Mouse (Mus musculus): ENCODE measurements around the gene Bloc1s1. TPM values are rescaled to one million over a fixed set of nuclear protein-coding genes. Genes with fewer than 3 reads are reported as not detected.

Gene Bloc1s1
- polyA plus RNA-seq (2014; fragmentation: Nextera tagmentation; extraction: Ambion mirVana), result 249 and 282 TPM in 2 replicates

DNA sequence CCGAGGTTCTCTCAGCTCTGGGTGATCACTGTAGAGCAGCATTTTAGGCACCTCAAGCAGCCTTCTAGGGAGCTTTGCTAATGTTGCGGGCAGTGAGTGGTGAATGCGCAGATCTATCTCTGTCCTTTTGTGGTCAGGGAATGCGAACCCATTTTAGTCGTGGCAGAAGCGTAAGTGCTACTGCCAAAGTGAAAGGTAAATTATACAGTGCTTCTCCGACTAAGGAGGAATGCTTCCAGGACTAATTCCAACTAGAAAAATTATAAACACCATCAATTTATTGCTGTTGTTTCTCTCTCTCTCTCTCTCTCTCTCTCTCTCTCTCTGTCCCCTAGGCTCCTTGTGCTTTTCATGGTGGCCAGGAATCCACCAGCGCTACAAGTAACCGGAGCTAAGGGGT, at the start of gene Bloc1s1:
Gene Bloc1s1, minus strand, starts transcription at position 101 of the 400 bp plus-strand sequence.
- 0 out of 2 replicates have a peak, but pooled peaks cover 2% of the 10 kb centered on the region for H3K36me3 ChIP-seq (ENCODE audit: control insufficient read depth, insufficient read depth, low read length)
- peak within 1 kb of the TSS; percentile 69 for H3K4me2 ChIP-seq (ENCODE audit: low read length)
- H3K9ac ChIP-seq (replicated peaks; ENCODE audit: low read length), result peak within 1 kb of the TSS; percentile 85
- WGBS, result 70% methylated on average over 9 of the region's 9 CpGs
- ATAC-seq (ENCODE audit: low FRiP score, low TSS enrichment) (no peak), DNase-seq (no peak)
- peak within 1 kb of the TSS; percentile 82 for H3K4me3 ChIP-seq (replicated peaks; ENCODE audit: low read depth, low read length)
- no peaks in the 10 kb centered on the region for H3K9me3 ChIP-seq (ENCODE audit: control insufficient read depth, low read length)
- H3K4me1 ChIP-seq (ENCODE audit: control insufficient read depth, insufficient read depth, low read length), result peaks cover 15% of the 10 kb centered on the region
- no peaks in the 10 kb centered on the region for H3K27me3 ChIP-seq (ENCODE audit: control insufficient read depth, insufficient read depth, low read length)
- H3K27ac ChIP-seq (replicated peaks; ENCODE audit: low read depth, low read length), result peak within 1 kb of the TSS; percentile 94

- Histone ChIP-seq H3K9ac (replicated peaks; ENCODE audit: low read length) (no peak overlapping the region), H3K36me3 (ENCODE audit: control insufficient read depth, insufficient read depth, low read length) (no peaks in the 10 kb centered on the region), H3K4me1 (ENCODE audit: control insufficient read depth, insufficient read depth, low read length) (no peaks in the 10 kb centered on the region), H3K4me2 (ENCODE audit: low read length) (no peak overlapping the region), H3K27ac (replicated peaks; ENCODE audit: low read depth, low read length) (no peak overlapping the region), H3K4me3 (replicated peaks; ENCODE audit: low read depth, low read length) (no peak overlapping the region), H3K9me3 (ENCODE audit: control insufficient read depth, low read length) (no peaks in the 10 kb centered on the region), H3K27me3 (ENCODE audit: control insufficient read depth, insufficient read depth, low read length) (no peaks in the 10 kb centered on the region)
- no peak for ATAC-seq (ENCODE audit: low FRiP score, low TSS enrichment)
- no peak for DNase-seq
- WGBS, result 73% methylated on average over 4 of the region's 4 CpGs
Measured at GRCm38 (mm10) chr10:128972841-128973240, 49.0 kb upstream of the Bloc1s1 start.

- WGBS, result 56% methylated on average over 1 of the region's 1 CpGs
- no peak for ATAC-seq (ENCODE audit: low FRiP score, low TSS enrichment)
- no peak overlapping the region for H3K4me2 ChIP-seq (ENCODE audit: low read length)
- no peak overlapping the region for H3K4me3 ChIP-seq (replicated peaks; ENCODE audit: low read depth, low read length)
- H3K36me3 ChIP-seq (ENCODE audit: control insufficient read depth, insufficient read depth, low read length), result no peaks in the 10 kb centered on the region
- no peaks in the 10 kb centered on the region for H3K9me3 ChIP-seq (ENCODE audit: control insufficient read depth, low read length)
- no peak overlapping the region for H3K27ac ChIP-seq (replicated peaks; ENCODE audit: low read depth, low read length)
- H3K27me3 ChIP-seq (ENCODE audit: control insufficient read depth, insufficient read depth, low read length), result no peaks in the 10 kb centered on the region
- no peak for DNase-seq
- no peak overlapping the region for H3K9ac ChIP-seq (replicated peaks; ENCODE audit: low read length)
- no peaks in the 10 kb centered on the region for H3K4me1 ChIP-seq (ENCODE audit: control insufficient read depth, insufficient read depth, low read length)
Measured at GRCm38 (mm10) chr10:128970740-128971250, 47.0 kb upstream of the Bloc1s1 start.

DNA sequence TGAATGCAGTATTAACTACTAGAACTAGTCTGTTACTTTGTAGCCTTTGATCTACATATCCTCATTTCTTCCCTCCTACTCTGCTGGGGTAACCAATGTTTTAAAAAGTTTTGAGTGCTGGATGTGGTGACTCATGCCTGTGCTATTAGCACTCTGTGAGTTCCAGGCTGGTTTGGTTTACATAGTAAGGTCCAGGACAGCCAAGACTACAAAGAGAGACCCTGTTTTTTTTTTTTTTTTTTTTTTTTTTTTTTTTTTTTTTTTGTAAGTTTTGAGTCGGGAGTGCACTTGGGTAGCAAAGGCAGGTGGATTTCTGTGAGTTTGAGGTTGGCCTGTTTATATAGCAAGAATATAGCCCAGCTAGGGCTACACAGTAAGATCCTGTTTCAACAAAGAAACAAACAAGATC, 44.5 kb upstream of the Bloc1s1 start:
- no peak overlapping the region for H3K4me3 ChIP-seq (replicated peaks; ENCODE audit: low read depth, low read length)
- no peak overlapping the region for H3K27ac ChIP-seq (replicated peaks; ENCODE audit: low read depth, low read length)
- no peak overlapping the region for H3K9ac ChIP-seq (replicated peaks; ENCODE audit: low read length)
- no peaks in the 10 kb centered on the region for H3K36me3 ChIP-seq (ENCODE audit: control insufficient read depth, insufficient read depth, low read length)
- no peak overlapping the region for H3K4me2 ChIP-seq (ENCODE audit: low read length)
- no peaks in the 10 kb centered on the region for H3K27me3 ChIP-seq (ENCODE audit: control insufficient read depth, insufficient read depth, low read length)
- no peaks in the 10 kb centered on the region for H3K4me1 ChIP-seq (ENCODE audit: control insufficient read depth, insufficient read depth, low read length)
- DNase-seq (no peak), ATAC-seq (ENCODE audit: low FRiP score, low TSS enrichment) (no peak)
- WGBS, result 64% methylated on average over 1 of the region's 1 CpGs
- H3K9me3 ChIP-seq (ENCODE audit: control insufficient read depth, low read length), result no peaks in the 10 kb centered on the region

GRCm38 (mm10) chr10:128965871-128966270, 42.0 kb upstream of the Bloc1s1 start:
- ATAC-seq (ENCODE audit: low FRiP score, low TSS enrichment) (no peak), DNase-seq (no peak)
- Histone ChIP-seq H3K9ac (replicated peaks; ENCODE audit: low read length) (no peak overlapping the region), H3K4me1 (ENCODE audit: control insufficient read depth, insufficient read depth, low read length) (no peaks in the 10 kb centered on the region), H3K4me2 (ENCODE audit: low read length) (no peak overlapping the region), H3K36me3 (ENCODE audit: control insufficient read depth, insufficient read depth, low read length) (no peaks in the 10 kb centered on the region), H3K27ac (replicated peaks; ENCODE audit: low read depth, low read length) (no peak overlapping the region), H3K27me3 (ENCODE audit: control insufficient read depth, insufficient read depth, low read length) (no peaks in the 10 kb centered on the region), H3K4me3 (replicated peaks; ENCODE audit: low read depth, low read length) (no peak overlapping the region), H3K9me3 (ENCODE audit: control insufficient read depth, low read length) (no peaks in the 10 kb centered on the region)
- WGBS, result 92% methylated on average over 6 of the region's 6 CpGs

- Histone ChIP-seq H3K27ac (replicated peaks; ENCODE audit: low read depth, low read length) (no peak overlapping the region), H3K4me2 (ENCODE audit: low read length) (no peak overlapping the region), H3K4me1 (ENCODE audit: control insufficient read depth, insufficient read depth, low read length) (no peaks in the 10 kb centered on the region), H3K36me3 (ENCODE audit: control insufficient read depth, insufficient read depth, low read length) (no peaks in the 10 kb centered on the region), H3K27me3 (ENCODE audit: control insufficient read depth, insufficient read depth, low read length) (no peaks in the 10 kb centered on the region), H3K9ac (replicated peaks; ENCODE audit: low read length) (no peak overlapping the region), H3K4me3 (replicated peaks; ENCODE audit: low read depth, low read length) (no peak overlapping the region), H3K9me3 (ENCODE audit: control insufficient read depth, low read length) (no peaks in the 10 kb centered on the region)
- DNase-seq, result no peak
- 73% methylated on average over 2 of the region's 2 CpGs for WGBS
- no peak for ATAC-seq (ENCODE audit: low FRiP score, low TSS enrichment)
Measured at GRCm38 (mm10) chr10:128964961-128965360, 41.1 kb upstream of the Bloc1s1 start.

DNA sequence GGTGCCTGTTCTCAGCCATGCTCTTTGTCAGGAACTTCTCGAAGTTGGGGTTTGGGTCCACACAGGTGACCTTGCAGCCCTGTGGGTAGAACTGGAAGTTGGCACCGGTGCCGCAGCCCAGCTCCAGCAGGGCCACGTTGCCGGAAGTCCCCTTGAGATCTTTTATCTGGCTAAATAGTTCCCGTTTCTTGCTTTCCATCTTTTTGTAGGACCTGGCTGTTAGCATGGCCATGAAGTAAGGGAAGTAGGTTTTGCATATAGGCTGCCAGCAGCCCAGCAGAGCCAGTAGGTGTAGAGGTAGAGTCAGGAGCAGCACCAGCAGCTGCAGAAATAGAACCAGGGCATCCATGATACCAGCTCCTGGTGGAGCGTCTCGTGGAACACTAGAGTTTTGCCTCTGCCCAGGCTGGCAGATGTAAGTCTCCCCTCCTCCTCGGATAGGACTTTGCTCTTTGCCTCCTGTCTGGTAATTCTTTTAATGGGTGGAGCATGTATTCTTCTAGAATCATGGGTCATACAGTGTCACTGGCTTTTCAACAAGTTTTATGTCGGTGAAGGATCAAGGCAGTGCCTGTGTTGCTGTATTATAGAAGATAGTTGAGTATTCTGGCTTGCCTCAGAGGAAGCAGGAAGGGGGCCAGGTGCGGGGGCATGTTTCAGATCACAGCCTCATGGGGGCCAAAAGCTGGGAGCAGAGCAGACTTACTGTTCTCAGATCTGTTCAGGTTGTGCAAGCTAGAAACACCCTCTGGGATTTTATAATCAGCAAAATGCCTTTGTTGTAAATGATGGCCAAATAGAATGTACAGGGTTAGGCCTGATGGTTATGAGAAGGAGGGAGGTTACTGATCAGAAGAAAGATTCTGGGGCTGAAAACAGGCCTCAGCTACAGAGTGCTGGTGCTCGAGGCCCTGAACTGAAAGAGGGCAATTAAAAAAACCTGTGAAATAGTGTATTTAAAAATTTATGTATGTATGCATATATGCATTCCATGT, 37.1 kb upstream of the Bloc1s1 start, which contains the start of gene Mettl7b:
Gene Mettl7b, minus strand, starts transcription at position 399 of the 995 bp plus-strand sequence.
- Histone ChIP-seq H3K9ac (replicated peaks; ENCODE audit: low read length) (no peak within 1 kb of the TSS), H3K4me1 (ENCODE audit: control insufficient read depth, insufficient read depth, low read length) (no peaks in the 10 kb centered on the region), H3K27ac (replicated peaks; ENCODE audit: low read depth, low read length) (no peak within 1 kb of the TSS), H3K27me3 (ENCODE audit: control insufficient read depth, insufficient read depth, low read length) (no peaks in the 10 kb centered on the region), H3K36me3 (ENCODE audit: control insufficient read depth, insufficient read depth, low read length) (no peaks in the 10 kb centered on the region), H3K9me3 (ENCODE audit: control insufficient read depth, low read length) (no peaks in the 10 kb centered on the region), H3K4me2 (ENCODE audit: low read length) (no peak within 1 kb of the TSS), H3K4me3 (replicated peaks; ENCODE audit: low read depth, low read length) (no peak within 1 kb of the TSS)
- WGBS, result 88% methylated on average over 12 of the region's 12 CpGs
- DNase-seq (no peak), ATAC-seq (ENCODE audit: low FRiP score, low TSS enrichment) (no peak)

GRCm38 (mm10) chr10:128960142-128960541, 36.3 kb upstream of the Bloc1s1 start:
- DNase-seq (no peak), ATAC-seq (ENCODE audit: low FRiP score, low TSS enrichment) (no peak)
- Histone ChIP-seq H3K27me3 (ENCODE audit: control insufficient read depth, insufficient read depth, low read length) (no peaks in the 10 kb centered on the region), H3K36me3 (ENCODE audit: control insufficient read depth, insufficient read depth, low read length) (no peaks in the 10 kb centered on the region), H3K4me2 (ENCODE audit: low read length) (no peak overlapping the region), H3K9me3 (ENCODE audit: control insufficient read depth, low read length) (no peaks in the 10 kb centered on the region), H3K4me1 (ENCODE audit: control insufficient read depth, insufficient read depth, low read length) (no peaks in the 10 kb centered on the region), H3K27ac (replicated peaks; ENCODE audit: low read depth, low read length) (no peak overlapping the region), H3K4me3 (replicated peaks; ENCODE audit: low read depth, low read length) (no peak overlapping the region), H3K9ac (replicated peaks; ENCODE audit: low read length) (no peak overlapping the region)
- WGBS, result 67% methylated on average over 4 of the region's 4 CpGs
